Comparison of ENCODE assay signal across 11 mouse cellular contexts in the genomic region with DNA sequence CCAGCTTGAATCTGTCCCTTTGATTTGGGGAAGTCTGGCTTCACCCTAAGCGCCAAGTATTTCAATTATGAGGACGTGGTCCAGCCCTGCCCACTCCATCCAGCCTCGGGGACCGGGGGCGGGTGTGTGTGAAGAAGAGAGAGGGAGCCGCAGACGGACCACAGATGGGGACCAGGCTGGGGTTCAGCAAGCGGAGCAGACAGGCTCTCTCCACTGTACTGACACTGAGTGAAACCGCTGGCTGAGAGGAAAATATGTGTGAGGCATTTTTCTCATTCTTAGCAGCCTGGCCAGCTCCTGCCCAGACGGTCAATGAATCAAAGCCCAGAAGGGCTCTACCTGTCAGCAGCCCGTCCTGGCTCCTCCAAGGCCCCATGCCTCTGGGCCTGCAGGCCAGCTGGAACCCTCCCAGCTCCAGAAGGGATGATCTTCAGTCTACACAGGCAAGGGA. TPM values are rescaled to one million over a fixed set of nuclear protein-coding genes. Genes with fewer than 3 reads are reported as not detected.
DNase-seq lines count a peak whose midpoint lies in the region; ATAC-seq and TF ChIP-seq lines count a peak whose summit lies in the region.
"Had no signal": no experiment of that assay in that cellular context is flagged by ENCODE, and none has a peak within 500 bp of the region (broad histone marks: within the 10 kb centered on the region; RNA-seq: fewer than 3 reads in every experiment).

No protein-coding gene starts in this region.

- no peak overlapping the region for H3K9ac ChIP-seq in hindbrain, postnatal 0 days (replicated peaks; ENCODE audit: low read length)
- H3K9ac ChIP-seq in hindbrain, embryonic 12.5 days = no peak overlapping the region
- no peak overlapping the region for H3K9ac ChIP-seq in embryonic facial prominence, embryonic 14.5 days (ENCODE audit: low read depth, low read length)
- H3K9ac ChIP-seq in heart, embryonic 15.5 days = no peak overlapping the region
- H3K9ac ChIP-seq: hindbrain, embryonic 14.5 days; liver, embryonic 14.5 days had no signal

- TF ChIP-seq CTCF in hindbrain, postnatal 0 days (IDR thresholded peaks at IDR 0.05; ENCODE audit: low read depth) = no peak

- no peaks in the 10 kb centered on the region for H3K27me3 ChIP-seq in hindbrain, postnatal 0 days (ENCODE audit: insufficient read depth, low read length)
- 0 out of 2 replicates have a peak, but pooled peaks cover 3% of the 10 kb centered on the region for H3K27me3 ChIP-seq in hindbrain, embryonic 12.5 days
- no peaks in the 10 kb centered on the region for H3K27me3 ChIP-seq in embryonic facial prominence, embryonic 14.5 days (replicated peaks; ENCODE audit: control insufficient read depth, insufficient read depth, low read length)
- 0 out of 2 replicates have a peak, but pooled peaks cover 8% of the 10 kb centered on the region for H3K27me3 ChIP-seq in heart, embryonic 15.5 days

- 0 out of 2 replicates have a peak, but pooled peaks have one; percentile 27 for ATAC-seq in hindbrain, postnatal 0 days
- no peak for ATAC-seq in hindbrain, embryonic 12.5 days (ENCODE audit: low FRiP score)
- ATAC-seq in embryonic facial prominence, embryonic 14.5 days (ENCODE audit: low read depth) = peak; percentile 72
- ATAC-seq in heart, embryonic 15.5 days (replicated peaks; ENCODE audit: insufficient number of reproducible peaks, insufficient read depth, low FRiP score, low read depth) = peak; percentile 37; the same call in 1 of the 2 replicates

- WGBS in hindbrain, postnatal 0 days = 33% methylated on average over 11 of the region's 11 CpGs
- WGBS in hindbrain, embryonic 12.5 days = 59% methylated on average over 11 of the region's 11 CpGs
- 45% methylated on average over 11 of the region's 11 CpGs for WGBS in embryonic facial prominence, embryonic 14.5 days
- WGBS in heart, embryonic 15.5 days = 27% methylated on average over 11 of the region's 11 CpGs

- no peaks in the 10 kb centered on the region for H3K36me3 ChIP-seq in hindbrain, postnatal 0 days (ENCODE audit: insufficient read depth, low read length)
- H3K36me3 ChIP-seq in hindbrain, embryonic 12.5 days = no peaks in the 10 kb centered on the region
- no peaks in the 10 kb centered on the region for H3K36me3 ChIP-seq in embryonic facial prominence, embryonic 14.5 days (ENCODE audit: control insufficient read depth, insufficient read depth, low read length)
- H3K36me3 ChIP-seq in heart, embryonic 15.5 days = no peaks in the 10 kb centered on the region

- no peaks in the 10 kb centered on the region for H3K9me3 ChIP-seq in hindbrain, postnatal 0 days (ENCODE audit: low read length)
- H3K9me3 ChIP-seq in hindbrain, embryonic 12.5 days (replicated peaks) = no peaks in the 10 kb centered on the region
- H3K9me3 ChIP-seq in embryonic facial prominence, embryonic 14.5 days (ENCODE audit: control insufficient read depth, low read length) = no peaks in the 10 kb centered on the region
- H3K9me3 ChIP-seq in heart, embryonic 15.5 days (replicated peaks) = no peaks in the 10 kb centered on the region

- DNase-seq in hindbrain, postnatal 0 days (ENCODE audit: low spot score) = no peak
- peak; percentile 55 for DNase-seq in embryonic facial prominence, embryonic 14.5 days (ENCODE audit: low spot score)
- DNase-seq in lung, postnatal 10 days = peak; percentile 84
- no peak for DNase-seq in thymus, postnatal 36 days
- DNase-seq in layer of hippocampus, postnatal 14 days (ENCODE audit: low spot score in 2 of 2) = no peak
- no peak for DNase-seq in frontal cortex, postnatal 10 days (ENCODE audit: low spot score in 2 of 2)

- H3K4me2 ChIP-seq in hindbrain, postnatal 0 days (ENCODE audit: low read depth, low read length) = no peak overlapping the region
- H3K4me2 ChIP-seq in hindbrain, embryonic 12.5 days (replicated peaks) = no peak overlapping the region
- H3K4me2 ChIP-seq in embryonic facial prominence, embryonic 14.5 days (ENCODE audit: low read depth, low read length) = no peak overlapping the region
- H3K4me2 ChIP-seq in heart, embryonic 15.5 days = no peak overlapping the region
- H3K4me2 ChIP-seq: hindbrain, embryonic 14.5 days had no signal

- no peak overlapping the region for H3K4me3 ChIP-seq in hindbrain, postnatal 0 days (ENCODE audit: low read length)
- no peak overlapping the region for H3K4me3 ChIP-seq in hindbrain, embryonic 12.5 days
- no peak overlapping the region for H3K4me3 ChIP-seq in embryonic facial prominence, embryonic 14.5 days (ENCODE audit: low read depth, low read length)
- H3K4me3 ChIP-seq in heart, embryonic 15.5 days = no peak overlapping the region

- no peaks in the 10 kb centered on the region; the same call in 1 of the 2 replicates for H3K4me1 ChIP-seq in hindbrain, postnatal 0 days (ENCODE audit: insufficient read depth, low read length)
- peaks cover 8% of the 10 kb centered on the region; the same call in 1 of the 2 replicates for H3K4me1 ChIP-seq in hindbrain, embryonic 12.5 days
- H3K4me1 ChIP-seq in embryonic facial prominence, embryonic 14.5 days (ENCODE audit: control insufficient read depth, insufficient read depth, low read length) = peaks cover 15% of the 10 kb centered on the region
- peaks cover 26% of the 10 kb centered on the region for H3K4me1 ChIP-seq in heart, embryonic 15.5 days (replicated peaks)

- H3K27ac ChIP-seq in hindbrain, postnatal 0 days = no peak overlapping the region
- no peak overlapping the region for H3K27ac ChIP-seq in hindbrain, embryonic 12.5 days
- H3K27ac ChIP-seq in embryonic facial prominence, embryonic 14.5 days (replicated peaks; ENCODE audit: low read depth, low read length) = peak overlapping the region; percentile 55
- H3K27ac ChIP-seq in heart, embryonic 15.5 days = peak overlapping the region; percentile 20; the same call in 1 of the 2 replicates
- H3K27ac ChIP-seq: hindbrain, embryonic 14.5 days; liver, embryonic 14.5 days had no signal

RNA-seq across cellular contexts. Expression of a gene that starts 19.1 kb away (rescaled TPM):
- 0.21 and 0.22 TPM in 2 replicates for total RNA-seq in hindbrain, postnatal 0 days (2014; rRNA removed)
- polyA plus RNA-seq in hindbrain, postnatal 0 days (2015; fragmentation: Nextera tagmentation; extraction: Ambion mirVana) = 0.08 and 0.10 TPM in 2 replicates
- not detected in 2 replicates for polyA plus RNA-seq in hindbrain, embryonic 12.5 days (2016; fragmentation: Nextera tagmentation; extraction: Ambion mirVana)
- 0.57 and 0.67 TPM in 2 replicates for polyA plus RNA-seq in embryonic facial prominence, embryonic 14.5 days (2014; fragmentation: Nextera tagmentation; extraction: Ambion mirVana)
- polyA plus RNA-seq in heart, embryonic 15.5 days (2015; fragmentation: Nextera tagmentation; extraction: Ambion mirVana) = 0.23 and 0.55 TPM in 2 replicates
- under 1 TPM; 0.69 to 0.78 TPM for total RNA-seq in layer of hippocampus, postnatal 14 days (2021)
- polyA plus RNA-seq: hindbrain, embryonic 14.5 days had no signal

RNA-seq across cellular contexts. Expression of a gene that starts 40.2 kb away (rescaled TPM):
- 0.40 TPM in 1 of 2 replicates, not detected in the other for total RNA-seq in hindbrain, postnatal 0 days (2014; rRNA removed)
- polyA plus RNA-seq in hindbrain, postnatal 0 days (2015; fragmentation: Nextera tagmentation; extraction: Ambion mirVana) = 0.08 TPM in 1 of 2 replicates, not detected in the other
- not detected in 2 replicates for polyA plus RNA-seq in hindbrain, embryonic 12.5 days (2016; fragmentation: Nextera tagmentation; extraction: Ambion mirVana)
- polyA plus RNA-seq in embryonic facial prominence, embryonic 14.5 days (2014; fragmentation: Nextera tagmentation; extraction: Ambion mirVana) = 0.12 and 0.17 TPM in 2 replicates
- polyA plus RNA-seq in heart, embryonic 15.5 days (2015; fragmentation: Nextera tagmentation; extraction: Ambion mirVana) = 0.09 and 0.33 TPM in 2 replicates
- total RNA-seq in layer of hippocampus, postnatal 14 days (2021) = not detected
- polyA plus RNA-seq: embryonic facial prominence, embryonic 11.5 days; hindbrain, embryonic 14.5 days had no signal

RNA-seq across cellular contexts. Expression of a gene that starts 58.4 kb away (rescaled TPM):
- 20.6 and 20.7 TPM in 2 replicates for total RNA-seq in hindbrain, postnatal 0 days (2014; rRNA removed)
- 10.6 and 12.4 TPM in 2 replicates for polyA plus RNA-seq in hindbrain, postnatal 0 days (2015; fragmentation: Nextera tagmentation; extraction: Ambion mirVana)
- polyA plus RNA-seq in hindbrain, embryonic 12.5 days (2016; fragmentation: Nextera tagmentation; extraction: Ambion mirVana) = 3.1 and 3.6 TPM in 2 replicates
- 11.5 and 12.7 TPM in 2 replicates for polyA plus RNA-seq in embryonic facial prominence, embryonic 14.5 days (2014; fragmentation: Nextera tagmentation; extraction: Ambion mirVana)
- 6.7 and 13.3 TPM in 2 replicates for polyA plus RNA-seq in heart, embryonic 15.5 days (2015; fragmentation: Nextera tagmentation; extraction: Ambion mirVana)
- 1 to 10 TPM; 6.3 to 9.1 TPM for total RNA-seq in layer of hippocampus, postnatal 14 days (2021)

Comparison
In these comparisons a context has a peak if more than half of its experiments do, and no peak if none do; other contexts are left out.
1. DNase-seq: peak in embryonic facial prominence, embryonic 14.5 days (single experiment) and lung, postnatal 10 days (single experiment); none in hindbrain, postnatal 0 days (single experiment), thymus, postnatal 36 days (0 of 2), layer of hippocampus, postnatal 14 days (0 of 2) and frontal cortex, postnatal 10 days (0 of 2).
2. H3K27ac ChIP-seq: peak in embryonic facial prominence, embryonic 14.5 days (single experiment) and heart, embryonic 15.5 days (single experiment); none in hindbrain, postnatal 0 days (single experiment) and hindbrain, embryonic 12.5 days (single experiment).